Mouse (Mus musculus) lung, embryonic 15.5 days (tissue): ENCODE measurements around the gene Aass. TPM values are rescaled to one million over a fixed set of nuclear protein-coding genes. Genes with fewer than 3 reads are reported as not detected.
"Not testable (repeated sequence)": the region's sequence is repeated elsewhere in the genome, so short reads cannot be mapped to it uniquely, and the experiment has no call there.

Experiments used
- ATAC-seq: fragments of 200-750 bp; cut with Nextera tagmentation; 2 replicates; pipeline ENCODE4 v1.8.0; 2017; ENCODE audit warnings: moderate number of reproducible peaks, borderline replicate concordance; ENCODE audit not compliant: low FRiP score, low TSS enrichment; ENCODE audit errors: extremely low read depth
- H3K27ac ChIP-seq: fragments of 300-500 bp; sonication (generic); 2 replicates; pipeline ENCODE4 v1.5.1; 2015; ENCODE audit warnings: moderate library complexity, mild to moderate bottlenecking, inconsistent platforms
- H3K27me3 ChIP-seq: fragments of 300-500 bp; sonication (generic); 2 replicates; pipeline ENCODE4 v1.6.1; 2015; ENCODE audit warnings: inconsistent platforms
- H3K36me3 ChIP-seq: fragments of 300-500 bp; sonication (generic); 2 replicates; pipeline ENCODE4 v1.6.1; 2015; ENCODE audit warnings: inconsistent platforms
- H3K4me1 ChIP-seq: fragments of 300-500 bp; sonication (generic); 2 replicates; pipeline ENCODE4 v1.6.1; 2015; ENCODE audit warnings: inconsistent platforms
- H3K4me2 ChIP-seq: fragments of 300-500 bp; sonication (generic); 2 replicates; pipeline ENCODE4 v1.6.1; 2015; ENCODE audit warnings: inconsistent platforms, mild to moderate bottlenecking, moderate library complexity
- H3K4me3 ChIP-seq: fragments of 300-500 bp; sonication (generic); 2 replicates; pipeline ENCODE4 v1.5.1; 2015; ENCODE audit warnings: mild to moderate bottlenecking, inconsistent platforms
- H3K9ac ChIP-seq: fragments of 300-500 bp; sonication (generic); 2 replicates; pipeline ENCODE4 v1.6.1; 2015; ENCODE audit warnings: inconsistent platforms
- H3K9me3 ChIP-seq: fragments of 300-500 bp; sonication (generic); 2 replicates; pipeline ENCODE4 v1.6.1; 2016; ENCODE audit warnings: inconsistent platforms
- WGBS: fragments of 180-500 bp; shearing (Covaris S2); methylation state at CpG from one replicate; pipeline ENCODE4 v1.1.7; 2015; 5-methylcytosine and 5-hydroxymethylcytosine counted together
- polyA plus RNA-seq: library from polyadenylated mRNA; unstranded; fragments of >200 nt; fragmentation: Nextera tagmentation; extraction: Ambion mirVana; gene quantifications from 2 replicates; pipeline ENCODE4 v1.2.1, GENCODE M21; 2015

The Aass gene
- polyA plus RNA-seq = 3.2 and 4.3 TPM in 2 replicates

- no peaks in the 10 kb centered on the region for H3K27me3 ChIP-seq
- 1% methylated on average over 20 of the region's 20 CpGs for whole genome bisulfite sequencing
- H3K27ac ChIP-seq = no peak within 1 kb of the TSS
- no peaks in the 10 kb centered on the region for H3K36me3 ChIP-seq
- ATAC-seq = peak; percentile 69; the same call in 1 of the 2 replicates
- H3K9me3 ChIP-seq = no peaks in the 10 kb centered on the region
- peak within 1 kb of the TSS; percentile 67 for H3K4me2 ChIP-seq
- H3K4me3 ChIP-seq = peak within 1 kb of the TSS; percentile 44
- H3K4me1 ChIP-seq = no peaks in the 10 kb centered on the region
- peak within 1 kb of the TSS; percentile 7; the same call in 1 of the 2 replicates for H3K9ac ChIP-seq
These were observed at the start of gene Aass for GRCm38 (mm10) chr6:23132573-23133181. TSS of gene Aass (minus strand) at chr6:23132986.

- no peak for ATAC-seq
- peak overlapping the region; percentile 35; the same call in 1 of the 2 replicates for H3K4me2 ChIP-seq
- no peaks in the 10 kb centered on the region for H3K4me1 ChIP-seq
- H3K27ac ChIP-seq = no peak overlapping the region
- WGBS = 14% methylated on average over 8 of the region's 8 CpGs
- no peaks in the 10 kb centered on the region for H3K36me3 ChIP-seq
- H3K9me3 ChIP-seq = no peaks in the 10 kb centered on the region
- no peak overlapping the region for H3K9ac ChIP-seq
- H3K4me3 ChIP-seq = peak overlapping the region; percentile 20
- H3K27me3 ChIP-seq = no peaks in the 10 kb centered on the region
These were observed 47.3 kb upstream of the Aass start for GRCm38 (mm10) chr6:23180096-23180495.

GRCm38 (mm10) chr6:23163824-23164223 lies 31.0 kb upstream of the Aass start:
- H3K4me3 ChIP-seq, H3K36me3 ChIP-seq, H3K4me1 ChIP-seq, H3K9me3 ChIP-seq, H3K27ac ChIP-seq, ATAC-seq, H3K4me2 ChIP-seq, H3K27me3 ChIP-seq, H3K9ac ChIP-seq: not testable (repeated sequence)
- 42% methylated on average over 2 of the region's 2 CpGs for whole genome bisulfite sequencing

GRCm38 (mm10) chr6:23156357-23156756 lies 23.6 kb upstream of the Aass start:
- H3K9me3 ChIP-seq, H3K27ac ChIP-seq, H3K4me3 ChIP-seq, H3K4me2 ChIP-seq, H3K36me3 ChIP-seq, H3K9ac ChIP-seq, ATAC-seq, H3K27me3 ChIP-seq, H3K4me1 ChIP-seq: not testable (repeated sequence)
- WGBS = 57% methylated on average over 3 of the region's 3 CpGs

GRCm38 (mm10) chr6:23153112-23153511 lies 20.3 kb upstream of the Aass start:
- Histone ChIP-seq H3K4me1 (no peaks in the 10 kb centered on the region), H3K9ac (no peak overlapping the region), H3K4me2 (no peak overlapping the region), H3K9me3 (no peaks in the 10 kb centered on the region), H3K27ac (no peak overlapping the region), H3K36me3 (no peaks in the 10 kb centered on the region), H3K4me3 (no peak overlapping the region), H3K27me3 (no peaks in the 10 kb centered on the region)
- WGBS = 90% methylated on average over 2 of the region's 2 CpGs
- ATAC-seq = no peak

GRCm38 (mm10) chr6:23147221-23147620 lies 14.4 kb upstream of the Aass start:
- Histone ChIP-seq H3K36me3 (no peaks in the 10 kb centered on the region), H3K4me1 (no peaks in the 10 kb centered on the region), H3K4me3 (no peak overlapping the region), H3K27ac (no peak overlapping the region), H3K27me3 (no peaks in the 10 kb centered on the region), H3K9ac (no peak overlapping the region), H3K4me2 (no peak overlapping the region), H3K9me3 (no peaks in the 10 kb centered on the region)
- no peak for ATAC-seq
- 82% methylated on average over 2 of the region's 2 CpGs for WGBS

GRCm38 (mm10) chr6:23143980-23144379 lies 11.2 kb upstream of the Aass start:
- Histone ChIP-seq H3K27ac (no peak overlapping the region), H3K9me3 (no peaks in the 10 kb centered on the region), H3K4me2 (no peak overlapping the region), H3K36me3 (no peaks in the 10 kb centered on the region), H3K27me3 (no peaks in the 10 kb centered on the region), H3K9ac (no peak overlapping the region), H3K4me1 (no peaks in the 10 kb centered on the region), H3K4me3 (no peak overlapping the region)
- ATAC-seq = no peak

- WGBS = 52% methylated on average over 4 of the region's 4 CpGs
- Histone ChIP-seq H3K36me3 (no peaks in the 10 kb centered on the region), H3K4me3 (no peak overlapping the region), H3K9ac (no peak overlapping the region), H3K4me1 (no peaks in the 10 kb centered on the region), H3K9me3 (no peaks in the 10 kb centered on the region), H3K27ac (no peak overlapping the region), H3K4me2 (no peak overlapping the region), H3K27me3 (no peaks in the 10 kb centered on the region)
- ATAC-seq = no peak
These were observed 1.8 kb downstream of the Aass start for GRCm38 (mm10) chr6:23131015-23131414.

GRCm38 (mm10) chr6:23129201-23129600 lies 3.6 kb downstream of the Aass start:
- peak; percentile 73; the same call in 1 of the 2 replicates for ATAC-seq
- H3K4me2 ChIP-seq = no peak overlapping the region
- WGBS = 41% methylated on average over 4 of the region's 4 CpGs

GRCm38 (mm10) chr6:23126706-23127105 lies 6.1 kb downstream of the Aass start:
- H3K27me3 ChIP-seq = no peaks in the 10 kb centered on the region
- WGBS = 76% methylated on average over 7 of the region's 7 CpGs
- no peak for ATAC-seq

More at GRCm38 (mm10) chr6:23129201-23129600, 3.6 kb downstream of the Aass start:
- no peak overlapping the region for H3K27ac ChIP-seq
- no peaks in the 10 kb centered on the region for H3K36me3 ChIP-seq
- H3K9ac ChIP-seq = no peak overlapping the region
- no peaks in the 10 kb centered on the region for H3K4me1 ChIP-seq
- no peaks in the 10 kb centered on the region for H3K9me3 ChIP-seq
- H3K27me3 ChIP-seq = no peaks in the 10 kb centered on the region
- H3K4me3 ChIP-seq = no peak overlapping the region

GRCm38 (mm10) chr6:23125831-23126230 lies 7.0 kb downstream of the Aass start:
- Histone ChIP-seq H3K4me2 (no peak overlapping the region), H3K36me3 (no peaks in the 10 kb centered on the region), H3K4me3 (no peak overlapping the region), H3K9ac (no peak overlapping the region), H3K4me1 (no peaks in the 10 kb centered on the region), H3K27ac (no peak overlapping the region), H3K27me3 (no peaks in the 10 kb centered on the region), H3K9me3 (no peaks in the 10 kb centered on the region)
- whole genome bisulfite sequencing = 74% methylated on average over 5 of the region's 5 CpGs
- no peak for ATAC-seq

More at GRCm38 (mm10) chr6:23126706-23127105, 6.1 kb downstream of the Aass start:
- H3K27ac ChIP-seq = no peak overlapping the region
- H3K4me3 ChIP-seq = no peak overlapping the region
- H3K9ac ChIP-seq = no peak overlapping the region
- H3K36me3 ChIP-seq = no peaks in the 10 kb centered on the region
- H3K9me3 ChIP-seq = no peaks in the 10 kb centered on the region
- no peak overlapping the region for H3K4me2 ChIP-seq
- H3K4me1 ChIP-seq = no peaks in the 10 kb centered on the region

- H3K9ac ChIP-seq = no peak overlapping the region
- H3K9me3 ChIP-seq = no peaks in the 10 kb centered on the region
- H3K4me1 ChIP-seq = no peaks in the 10 kb centered on the region
- H3K4me2 ChIP-seq = no peak overlapping the region
- no peak for ATAC-seq
- WGBS = 38% methylated on average over 2 of the region's 2 CpGs
- H3K27me3 ChIP-seq = no peaks in the 10 kb centered on the region
- H3K36me3 ChIP-seq = no peaks in the 10 kb centered on the region
- H3K27ac ChIP-seq = no peak overlapping the region
- no peak overlapping the region for H3K4me3 ChIP-seq
These were observed 8.0 kb downstream of the Aass start for GRCm38 (mm10) chr6:23124823-23125222.

GRCm38 (mm10) chr6:23122934-23123333 lies 9.9 kb downstream of the Aass start:
- ATAC-seq = no peak
- 43% methylated on average over 3 of the region's 3 CpGs for WGBS
- no peaks in the 10 kb centered on the region for H3K36me3 ChIP-seq
- H3K27me3 ChIP-seq = no peaks in the 10 kb centered on the region
- no peaks in the 10 kb centered on the region for H3K9me3 ChIP-seq
- H3K4me3 ChIP-seq = no peak overlapping the region
- no peak overlapping the region for H3K9ac ChIP-seq
- no peak overlapping the region for H3K27ac ChIP-seq
- no peaks in the 10 kb centered on the region for H3K4me1 ChIP-seq
- no peak overlapping the region for H3K4me2 ChIP-seq
